Mouse (Mus musculus): Measurements from ENCODE around the gene Polk. TPM values are rescaled to one million over a fixed set of nuclear protein-coding genes. Genes with fewer than 3 reads are reported as not detected.

Polk gene
- polyA plus RNA-seq, 1 experiment from 2014 or later, result 6.3 TPM

DNA sequence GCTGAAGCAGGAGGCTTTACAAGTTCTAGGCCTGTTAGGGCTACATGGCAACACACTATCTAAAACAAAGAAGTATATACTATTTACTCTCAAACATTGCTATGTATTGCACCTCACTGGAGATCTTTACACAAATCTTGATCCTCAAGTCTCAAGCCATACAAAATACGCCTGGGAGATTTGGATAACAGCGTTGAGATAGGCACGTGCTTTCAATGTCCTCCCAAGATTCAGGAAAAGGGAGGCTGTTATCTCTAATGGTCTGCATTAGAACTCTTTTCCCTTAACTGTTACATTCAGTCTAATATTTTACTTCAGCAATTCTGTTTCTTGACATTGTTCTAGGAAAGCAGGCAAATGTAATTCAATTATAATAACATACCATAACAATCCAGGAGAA is 15.4 kb downstream of the Polk start:
- no peak overlapping the region for H3K4me3 ChIP-seq
- no peak overlapping the region for H3K4me2 ChIP-seq (replicated peaks)
- H3K27ac ChIP-seq (replicated peaks), result no peak overlapping the region
- H3K36me3 ChIP-seq, result no peaks in the 10 kb centered on the region
- H3K27me3 ChIP-seq, result no peaks in the 10 kb centered on the region
- no peak for ATAC-seq (replicated peaks)
- H3K9me3 ChIP-seq, result no peaks in the 10 kb centered on the region
- no peaks in the 10 kb centered on the region for H3K4me1 ChIP-seq
- H3K9ac ChIP-seq (replicated peaks), result no peak overlapping the region
- 96% methylated on average over 3 of the region's 3 CpGs for WGBS

DNA sequence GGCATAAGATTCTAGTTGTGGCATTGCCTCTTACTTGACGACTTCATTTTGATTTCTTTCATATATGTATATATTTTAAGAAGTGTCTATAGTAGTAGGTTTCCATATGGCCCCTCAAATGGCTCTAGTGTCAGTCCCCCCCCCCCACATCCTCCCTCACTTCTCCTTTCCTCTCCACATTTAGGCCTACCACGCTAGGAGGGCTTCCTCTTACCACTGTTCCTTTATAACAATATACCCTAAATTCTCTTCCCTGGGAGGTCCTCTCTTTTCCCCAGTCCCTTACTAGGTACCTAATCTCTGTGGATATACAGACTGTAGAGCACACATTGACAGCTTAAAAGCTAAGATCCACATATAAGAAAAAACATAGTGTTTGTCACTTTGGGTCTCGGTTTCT is 21.1 kb downstream of the Polk start:
- H3K36me3 ChIP-seq, result no peaks in the 10 kb centered on the region
- H3K4me2 ChIP-seq (replicated peaks), result no peak overlapping the region
- H3K27ac ChIP-seq (replicated peaks), result no peak overlapping the region
- no peak overlapping the region for H3K4me3 ChIP-seq
- WGBS, result 97% methylated on average over 3 of the region's 3 CpGs
- no peaks in the 10 kb centered on the region for H3K4me1 ChIP-seq
- H3K9ac ChIP-seq (replicated peaks), result no peak overlapping the region
- no peaks in the 10 kb centered on the region for H3K27me3 ChIP-seq
- H3K9me3 ChIP-seq, result no peaks in the 10 kb centered on the region
- no peak for ATAC-seq (replicated peaks)

DNA sequence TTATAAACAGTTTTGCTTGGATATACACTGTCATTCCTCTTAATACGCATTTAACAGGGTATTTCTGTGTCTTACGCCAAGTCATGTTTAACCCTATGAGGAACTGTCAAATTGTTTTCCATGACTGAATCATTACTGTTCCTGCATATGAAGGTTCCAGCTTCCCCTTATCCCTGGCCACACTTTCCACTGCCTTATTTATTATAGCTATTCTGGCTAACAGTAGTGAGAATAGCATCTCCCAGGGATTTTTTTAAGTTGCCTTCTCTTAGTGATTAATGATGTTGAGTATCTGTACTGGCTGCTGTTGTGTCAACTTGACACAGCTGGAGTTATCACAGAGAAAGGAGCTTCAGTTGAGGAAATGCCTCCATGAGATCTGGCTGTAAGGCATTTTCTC is 25.0 kb downstream of the Polk start:
- H3K27ac ChIP-seq (replicated peaks), result no peak overlapping the region
- H3K4me3 ChIP-seq, result no peak overlapping the region
- WGBS, result 96% methylated on average over 2 of the region's 2 CpGs
- H3K27me3 ChIP-seq, result no peaks in the 10 kb centered on the region
- no peak for ATAC-seq (replicated peaks)
- no peaks in the 10 kb centered on the region for H3K4me1 ChIP-seq
- H3K9ac ChIP-seq (replicated peaks), result no peak overlapping the region
- no peaks in the 10 kb centered on the region for H3K9me3 ChIP-seq
- no peaks in the 10 kb centered on the region for H3K36me3 ChIP-seq
- no peak overlapping the region for H3K4me2 ChIP-seq (replicated peaks)

DNA sequence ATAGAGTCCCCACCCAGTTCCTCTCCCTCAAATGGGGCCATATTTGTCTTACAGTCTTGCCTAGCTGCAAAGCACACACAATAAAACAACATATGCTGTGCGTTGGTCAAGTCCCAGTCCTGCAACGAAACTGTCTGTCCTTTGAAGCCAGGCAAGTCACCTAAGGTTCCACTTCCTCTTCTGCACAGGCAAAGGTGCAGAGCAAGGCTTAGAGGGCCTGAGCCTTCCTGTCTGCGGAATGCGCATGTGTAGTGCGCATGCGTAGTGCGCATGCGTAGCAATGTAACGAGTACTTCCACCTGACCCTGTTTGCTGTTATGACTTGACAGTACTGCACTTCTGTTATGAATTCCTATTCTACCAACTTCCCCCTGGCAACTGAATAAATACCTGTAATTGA is 26.1 kb downstream of the Polk start:
- Histone ChIP-seq H3K9ac (replicated peaks) (no peak overlapping the region), H3K27me3 (no peaks in the 10 kb centered on the region), H3K4me1 (no peaks in the 10 kb centered on the region), H3K4me3 (no peak overlapping the region), H3K4me2 (replicated peaks) (no peak overlapping the region), H3K9me3 (no peaks in the 10 kb centered on the region), H3K27ac (replicated peaks) (no peak overlapping the region), H3K36me3 (no peaks in the 10 kb centered on the region)
- no peak for ATAC-seq (replicated peaks)
- WGBS, result 93% methylated on average over 9 of the region's 9 CpGs

GRCm38 (mm10) chr13:96514154-96514942 is 28.0 kb downstream of the Polk start:
- Histone ChIP-seq H3K36me3 (no peaks in the 10 kb centered on the region), H3K4me3 (no peak overlapping the region), H3K4me1 (no peaks in the 10 kb centered on the region), H3K9ac (replicated peaks) (no peak overlapping the region), H3K9me3 (no peaks in the 10 kb centered on the region), H3K27ac (replicated peaks) (no peak overlapping the region), H3K27me3 (no peaks in the 10 kb centered on the region), H3K4me2 (replicated peaks) (no peak overlapping the region)
- no peak for ATAC-seq (replicated peaks)
- WGBS, result 91% methylated on average over 5 of the region's 5 CpGs

- ATAC-seq (replicated peaks), result no peak
- Histone ChIP-seq H3K36me3 (no peaks in the 10 kb centered on the region), H3K4me2 (replicated peaks) (no peak overlapping the region), H3K9ac (replicated peaks) (no peak overlapping the region), H3K4me3 (no peak overlapping the region), H3K27me3 (no peaks in the 10 kb centered on the region), H3K27ac (replicated peaks) (no peak overlapping the region), H3K4me1 (no peaks in the 10 kb centered on the region), H3K9me3 (no peaks in the 10 kb centered on the region)
- WGBS, result 68% methylated on average over 5 of the region's 5 CpGs
Observed at GRCm38 (mm10) chr13:96511893-96512292, 30.5 kb downstream of the Polk start.

DNA sequence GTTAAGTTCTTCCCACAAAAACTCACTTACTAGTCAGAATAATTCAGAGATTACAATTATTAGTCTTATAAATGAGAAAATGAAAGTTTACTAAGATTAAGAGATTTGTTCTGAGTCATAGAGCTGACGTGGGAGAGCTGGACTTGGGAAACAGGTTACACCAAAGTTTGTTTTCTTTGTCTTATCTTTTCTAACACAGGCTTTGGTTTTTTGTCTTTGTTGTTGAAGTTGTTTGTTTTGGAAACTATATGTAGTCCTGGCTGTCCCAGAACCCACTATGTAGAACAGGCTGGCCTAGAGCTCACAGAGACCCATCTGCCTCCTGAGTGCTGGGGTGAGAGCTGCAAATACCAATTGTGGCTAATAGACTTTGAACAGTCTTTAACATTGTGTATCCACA is 31.1 kb downstream of the Polk start:
- Histone ChIP-seq H3K4me2 (replicated peaks) (no peak overlapping the region), H3K27me3 (no peaks in the 10 kb centered on the region), H3K9ac (replicated peaks) (no peak overlapping the region), H3K9me3 (no peaks in the 10 kb centered on the region), H3K4me1 (no peaks in the 10 kb centered on the region), H3K27ac (replicated peaks) (no peak overlapping the region), H3K36me3 (no peaks in the 10 kb centered on the region), H3K4me3 (no peak overlapping the region)
- no peak for ATAC-seq (replicated peaks)
- WGBS, result 85% methylated on average over 1 of the region's 1 CpGs

- WGBS, result 90% methylated on average over 13 of the region's 13 CpGs
- H3K4me3 ChIP-seq, result no peak overlapping the region
- no peaks in the 10 kb centered on the region for H3K27me3 ChIP-seq
Observed at GRCm38 (mm10) chr13:96510635-96511034, 31.7 kb downstream of the Polk start.

GRCm38 (mm10) chr13:96507541-96507940 is 34.8 kb downstream of the Polk start:
- Histone ChIP-seq H3K27ac (replicated peaks) (no peak overlapping the region), H3K4me1 (no peaks in the 10 kb centered on the region), H3K9me3 (no peaks in the 10 kb centered on the region), H3K27me3 (no peaks in the 10 kb centered on the region), H3K4me2 (replicated peaks) (no peak overlapping the region), H3K9ac (replicated peaks) (no peak overlapping the region), H3K36me3 (no peaks in the 10 kb centered on the region), H3K4me3 (no peak overlapping the region)
- no peak for ATAC-seq (replicated peaks)
- WGBS, result 91% methylated on average over 4 of the region's 4 CpGs

More at GRCm38 (mm10) chr13:96510635-96511034, 31.7 kb downstream of the Polk start:
- H3K4me1 ChIP-seq, result no peaks in the 10 kb centered on the region
- H3K9me3 ChIP-seq, result no peaks in the 10 kb centered on the region
- no peak overlapping the region for H3K4me2 ChIP-seq (replicated peaks)
- no peak overlapping the region for H3K27ac ChIP-seq (replicated peaks)
- ATAC-seq (replicated peaks), result no peak
- no peak overlapping the region for H3K9ac ChIP-seq (replicated peaks)
- no peaks in the 10 kb centered on the region for H3K36me3 ChIP-seq

DNA sequence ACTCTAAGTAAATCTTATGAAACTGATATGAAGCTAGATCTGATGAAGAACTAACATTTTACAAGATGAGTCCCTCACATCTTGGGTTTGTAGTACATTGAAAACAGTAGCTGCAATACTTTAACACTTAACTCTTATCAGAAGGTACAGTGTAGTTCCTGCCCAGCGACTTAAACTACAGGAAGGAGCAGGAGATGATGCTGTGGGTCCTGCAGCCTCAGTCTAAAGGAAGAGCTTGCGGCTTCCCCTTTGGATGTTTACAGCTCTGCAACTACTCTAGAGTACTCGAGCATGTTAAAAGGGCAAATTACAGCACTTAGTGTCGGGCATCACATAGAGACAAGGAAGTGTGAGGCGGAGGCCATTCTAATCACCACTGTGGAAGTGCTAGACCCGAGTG is 36.1 kb downstream of the Polk start:
- H3K36me3 ChIP-seq, result no peaks in the 10 kb centered on the region
- H3K27ac ChIP-seq (replicated peaks), result no peak overlapping the region
- 80% methylated on average over 6 of the region's 6 CpGs for WGBS
- no peak overlapping the region for H3K9ac ChIP-seq (replicated peaks)
- H3K4me3 ChIP-seq, result no peak overlapping the region
- H3K4me1 ChIP-seq, result no peaks in the 10 kb centered on the region
- H3K27me3 ChIP-seq, result no peaks in the 10 kb centered on the region
- no peaks in the 10 kb centered on the region for H3K9me3 ChIP-seq
- H3K4me2 ChIP-seq (replicated peaks), result no peak overlapping the region
- no peak for ATAC-seq (replicated peaks)

DNA sequence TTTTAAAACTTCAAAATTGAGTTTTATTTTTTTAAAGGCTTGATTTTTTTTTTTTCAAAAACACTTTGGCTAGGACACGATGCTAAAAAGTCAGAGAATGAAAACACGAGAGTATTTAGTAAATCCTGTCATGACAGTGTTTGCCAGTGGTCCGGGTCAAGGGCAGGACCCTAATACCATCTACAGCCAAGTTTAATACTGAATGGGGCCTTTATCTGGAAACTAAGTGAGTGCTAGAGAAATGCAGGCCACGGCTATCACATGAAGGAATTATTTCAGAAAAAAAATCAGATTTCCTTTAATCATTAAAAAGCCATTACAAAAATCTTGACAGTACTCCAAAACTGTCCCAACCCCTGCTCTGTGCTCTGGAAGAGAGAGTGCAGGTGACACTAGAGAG is 36.7 kb downstream of the Polk start:
- ATAC-seq (replicated peaks), result no peak
- WGBS, result 84% methylated on average over 4 of the region's 4 CpGs
- H3K27ac ChIP-seq (replicated peaks), result no peak overlapping the region

GRCm38 (mm10) chr13:96499891-96500290 is 42.5 kb downstream of the Polk start:
- Histone ChIP-seq H3K4me3 (no peak overlapping the region), H3K9ac (replicated peaks) (no peak overlapping the region), H3K9me3 (no peaks in the 10 kb centered on the region), H3K36me3 (no peaks in the 10 kb centered on the region), H3K27ac (replicated peaks) (no peak overlapping the region), H3K4me1 (no peaks in the 10 kb centered on the region), H3K4me2 (replicated peaks) (no peak overlapping the region), H3K27me3 (no peaks in the 10 kb centered on the region)
- WGBS, result 73% methylated on average over 2 of the region's 2 CpGs
- no peak for ATAC-seq (replicated peaks)

More for the DNA sequence above, 36.7 kb downstream of the Polk start:
- Histone ChIP-seq H3K4me1 (no peaks in the 10 kb centered on the region), H3K9ac (replicated peaks) (no peak overlapping the region), H3K4me2 (replicated peaks) (no peak overlapping the region), H3K9me3 (no peaks in the 10 kb centered on the region), H3K4me3 (no peak overlapping the region), H3K27me3 (no peaks in the 10 kb centered on the region), H3K36me3 (no peaks in the 10 kb centered on the region)

GRCm38 (mm10) chr13:96496630-96497029 is 45.7 kb downstream of the Polk start:
- ATAC-seq (replicated peaks), result no peak
- no peaks in the 10 kb centered on the region for H3K27me3 ChIP-seq
- H3K36me3 ChIP-seq, result no peaks in the 10 kb centered on the region
- no peak overlapping the region for H3K4me3 ChIP-seq
- H3K27ac ChIP-seq (replicated peaks), result no peak overlapping the region
- no peak overlapping the region for H3K4me2 ChIP-seq (replicated peaks)
- no peaks in the 10 kb centered on the region for H3K9me3 ChIP-seq
- no peaks in the 10 kb centered on the region for H3K4me1 ChIP-seq
- WGBS, result 76% methylated on average over 8 of the region's 8 CpGs
- no peak overlapping the region for H3K9ac ChIP-seq (replicated peaks)
